Mouse (Mus musculus): ENCODE data around the gene Nes. TPM values are rescaled to one million over a fixed set of nuclear protein-coding genes. Genes with fewer than 3 reads are reported as not detected.

The Nes gene
- polyA plus RNA-seq, 1 experiment: 1.4 TPM

DNA sequence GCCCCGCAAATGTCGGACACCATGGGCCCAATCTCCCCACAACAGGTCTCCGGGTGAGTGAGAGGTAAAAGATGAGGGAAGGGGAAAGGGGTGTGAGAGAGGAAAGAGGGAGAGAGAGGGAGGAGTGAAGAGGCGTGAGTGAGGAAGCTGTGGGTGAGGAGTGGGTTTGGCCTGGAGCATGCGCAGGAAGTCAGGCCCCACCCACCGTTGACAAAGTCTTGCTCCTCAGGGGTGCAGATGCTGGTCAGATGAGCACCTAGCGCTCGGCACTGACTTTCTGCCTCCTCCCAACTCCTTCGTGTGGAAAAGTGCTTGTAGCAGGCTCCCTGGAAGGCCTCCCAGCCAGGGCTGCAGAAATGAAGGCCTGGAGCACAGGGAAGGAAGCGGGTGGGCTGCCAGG, 19.1 kb downstream of the Nes start:
- no peak overlapping the region for H3K4me3 ChIP-seq (ENCODE audit: insufficient read depth, low read length)
- H3K4me1 ChIP-seq (ENCODE audit: control insufficient read depth, insufficient read depth, low read length): peaks cover 22% of the 10 kb centered on the region
- TF ChIP-seq POLR2A (IDR thresholded peaks at IDR 0.05; ENCODE audit: borderline replicate concordance, low read depth, low read length) (no peak), CTCF (IDR thresholded peaks at IDR 0.05; ENCODE audit: low read depth, low read length) (no peak)
- H3K27ac ChIP-seq (ENCODE audit: insufficient read depth, low read depth, low read length): no peak overlapping the region

DNA sequence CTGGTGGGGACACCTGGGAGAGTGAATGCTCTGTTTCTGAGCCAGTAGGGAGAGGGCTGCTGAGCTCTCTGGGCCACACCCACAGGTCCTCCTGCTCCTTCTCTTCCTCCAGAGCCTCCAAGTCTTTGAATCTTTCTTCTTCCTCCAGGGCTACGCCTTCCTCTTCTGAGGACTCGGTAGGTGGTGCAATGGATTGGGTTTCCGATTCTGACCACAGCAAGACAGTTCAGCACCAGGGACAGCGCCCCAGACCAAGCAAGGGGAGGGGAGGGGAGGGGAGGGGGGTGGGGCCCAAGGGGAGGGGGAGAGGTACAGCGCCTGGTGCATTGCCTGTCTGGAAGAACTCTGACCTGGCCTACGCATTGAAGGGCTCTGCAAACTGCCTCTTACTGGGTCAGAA, 22.6 kb downstream of the Nes start:
- Histone ChIP-seq H3K27ac (ENCODE audit: insufficient read depth, low read depth, low read length) (no peak overlapping the region), H3K4me1 (ENCODE audit: control insufficient read depth, insufficient read depth, low read length) (peaks cover 2% of the 10 kb centered on the region; the same call in 1 of the 2 replicates), H3K4me3 (ENCODE audit: insufficient read depth, low read length) (no peak overlapping the region)
- TF ChIP-seq CTCF (IDR thresholded peaks at IDR 0.05; ENCODE audit: low read depth, low read length): no peak
- no peak for TF ChIP-seq POLR2A (IDR thresholded peaks at IDR 0.05; ENCODE audit: borderline replicate concordance, low read depth, low read length)

DNA sequence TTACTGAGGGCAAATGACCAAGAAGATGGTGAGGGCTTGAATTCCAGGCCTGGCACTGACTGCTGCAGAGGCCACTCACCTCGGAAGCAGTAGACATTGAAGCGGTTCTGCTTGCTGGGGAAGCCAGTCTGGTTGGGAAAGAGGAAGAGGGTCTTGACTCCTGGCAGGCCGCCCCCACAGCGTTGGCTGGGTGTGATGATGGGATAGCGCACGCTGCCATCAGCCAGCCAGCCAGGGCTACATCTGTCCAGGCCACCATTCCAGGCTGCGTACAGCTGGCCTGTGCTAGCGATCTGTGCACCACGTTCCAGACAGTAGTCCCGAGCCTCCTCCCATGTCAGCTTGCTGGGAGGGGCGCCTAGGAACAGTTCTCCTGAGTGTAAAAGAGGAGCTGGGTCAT, 24.5 kb downstream of the Nes start:
- no peaks in the 10 kb centered on the region for H3K4me1 ChIP-seq (ENCODE audit: control insufficient read depth, insufficient read depth, low read length)
- TF ChIP-seq CTCF (IDR thresholded peaks at IDR 0.05; ENCODE audit: low read depth, low read length) (no peak), POLR2A (IDR thresholded peaks at IDR 0.05; ENCODE audit: borderline replicate concordance, low read depth, low read length) (no peak)
- no peak overlapping the region for H3K4me3 ChIP-seq (ENCODE audit: insufficient read depth, low read length)
- no peak overlapping the region for H3K27ac ChIP-seq (ENCODE audit: insufficient read depth, low read depth, low read length)

- no peaks in the 10 kb centered on the region for H3K4me1 ChIP-seq (ENCODE audit: control insufficient read depth, insufficient read depth, low read length)
- TF ChIP-seq POLR2A (IDR thresholded peaks at IDR 0.05; ENCODE audit: borderline replicate concordance, low read depth, low read length): no peak
- TF ChIP-seq CTCF (IDR thresholded peaks at IDR 0.05; ENCODE audit: low read depth, low read length): no peak
- no peak overlapping the region for H3K4me3 ChIP-seq (ENCODE audit: insufficient read depth, low read length)
- H3K27ac ChIP-seq (ENCODE audit: insufficient read depth, low read depth, low read length): no peak overlapping the region
Observed at GRCm38 (mm10) chr3:87996401-87996800, 25.5 kb downstream of the Nes start.

GRCm38 (mm10) chr3:87996971-87997614, 26.2 kb downstream of the Nes start:
- Histone ChIP-seq H3K4me1 (ENCODE audit: control insufficient read depth, insufficient read depth, low read length) (no peaks in the 10 kb centered on the region), H3K27ac (ENCODE audit: insufficient read depth, low read depth, low read length) (no peak overlapping the region), H3K4me3 (ENCODE audit: insufficient read depth, low read length) (peak overlapping the region; percentile 22; the same call in 1 of the 2 replicates)
- TF ChIP-seq POLR2A (IDR thresholded peaks at IDR 0.05; ENCODE audit: borderline replicate concordance, low read depth, low read length) (no peak), CTCF (IDR thresholded peaks at IDR 0.05; ENCODE audit: low read depth, low read length) (no peak)

DNA sequence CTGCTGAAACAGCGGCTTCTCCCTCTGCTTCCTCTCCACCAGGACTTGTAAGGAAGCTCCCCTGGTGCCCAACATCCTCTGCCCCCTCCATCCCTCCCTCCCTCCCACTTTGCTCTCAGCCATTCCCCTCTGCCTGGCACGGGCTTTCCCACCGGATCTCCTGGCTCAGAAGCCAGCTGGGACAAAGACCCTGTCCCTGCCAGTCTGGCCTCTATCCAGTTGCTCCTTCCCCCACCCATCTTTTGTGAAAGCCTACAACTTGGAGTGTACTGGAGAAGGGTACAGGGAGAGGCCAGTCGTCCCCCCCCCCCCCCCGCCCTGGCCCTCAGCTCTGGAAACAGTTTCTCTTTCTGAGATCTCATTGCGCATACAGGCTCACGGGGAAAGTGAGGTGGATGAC, 27.9 kb downstream of the Nes start:
- Histone ChIP-seq H3K27ac (ENCODE audit: insufficient read depth, low read depth, low read length) (no peak overlapping the region), H3K4me1 (ENCODE audit: control insufficient read depth, insufficient read depth, low read length) (no peaks in the 10 kb centered on the region), H3K4me3 (ENCODE audit: insufficient read depth, low read length) (no peak overlapping the region)
- TF ChIP-seq CTCF (IDR thresholded peaks at IDR 0.05; ENCODE audit: low read depth, low read length): no peak
- TF ChIP-seq POLR2A (IDR thresholded peaks at IDR 0.05; ENCODE audit: borderline replicate concordance, low read depth, low read length): no peak

DNA sequence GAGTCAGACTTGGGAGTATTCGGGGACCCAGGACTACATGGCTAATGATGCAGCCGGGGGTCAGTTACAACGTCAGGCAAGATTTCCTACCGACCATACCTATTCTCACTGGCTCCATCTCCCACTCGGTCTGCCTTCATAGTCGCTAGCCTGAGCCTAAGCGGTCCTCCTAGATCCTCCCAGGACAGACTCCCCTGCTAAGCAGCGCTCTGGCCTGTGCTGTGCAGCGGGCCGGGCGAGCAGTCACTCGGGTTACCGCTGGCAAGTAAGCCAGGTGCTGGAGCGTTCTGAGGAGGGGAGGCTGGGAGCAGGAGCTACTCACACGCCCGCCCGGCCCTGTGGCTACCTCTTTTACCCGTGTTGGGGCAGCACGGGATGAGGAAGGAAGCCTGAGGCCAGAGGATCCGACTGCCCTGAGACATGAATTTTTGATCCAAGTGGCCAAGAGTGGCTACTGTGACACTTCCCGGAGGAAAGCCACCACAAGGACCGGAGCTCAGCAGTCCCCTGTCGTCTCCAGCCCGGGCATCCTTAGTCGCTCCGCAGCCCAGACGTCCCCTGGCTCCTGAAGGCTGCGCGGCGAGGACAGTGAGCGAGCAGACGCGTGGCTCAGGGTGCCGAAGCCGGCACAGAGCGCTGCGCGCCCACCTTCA, 28.5 kb downstream of the Nes start:
- TF ChIP-seq POLR2A (IDR thresholded peaks at IDR 0.05; ENCODE audit: borderline replicate concordance, low read depth, low read length): no peak
- no peaks in the 10 kb centered on the region for H3K4me1 ChIP-seq (ENCODE audit: control insufficient read depth, insufficient read depth, low read length)
- no peak overlapping the region for H3K4me3 ChIP-seq (ENCODE audit: insufficient read depth, low read length)
- no peak overlapping the region for H3K27ac ChIP-seq (ENCODE audit: insufficient read depth, low read depth, low read length)

GRCm38 (mm10) chr3:88000181-88000580, 29.3 kb downstream of the Nes start, which contains the start of gene Bcan:
Gene Bcan (minus strand): TSS chr3:88000230.
- Histone ChIP-seq H3K4me3 (ENCODE audit: insufficient read depth, low read length) (peak within 1 kb of the TSS; percentile 10; the same call in 1 of the 2 replicates), H3K4me1 (ENCODE audit: control insufficient read depth, insufficient read depth, low read length) (no peaks in the 10 kb centered on the region), H3K27ac (ENCODE audit: insufficient read depth, low read depth, low read length) (no peak within 1 kb of the TSS)
- TF ChIP-seq POLR2A (IDR thresholded peaks at IDR 0.05; ENCODE audit: borderline replicate concordance, low read depth, low read length) (no peak), CTCF (IDR thresholded peaks at IDR 0.05; ENCODE audit: low read depth, low read length) (no peak)

- H3K4me3 ChIP-seq (ENCODE audit: insufficient read depth, low read length): no peak overlapping the region
- no peaks in the 10 kb centered on the region for H3K4me1 ChIP-seq (ENCODE audit: control insufficient read depth, insufficient read depth, low read length)
- TF ChIP-seq CTCF (IDR thresholded peaks at IDR 0.05; ENCODE audit: low read depth, low read length) (no peak), POLR2A (IDR thresholded peaks at IDR 0.05; ENCODE audit: borderline replicate concordance, low read depth, low read length) (no peak)
- H3K27ac ChIP-seq (ENCODE audit: insufficient read depth, low read depth, low read length): no peak overlapping the region
Observed at GRCm38 (mm10) chr3:88000816-88001595, 30.1 kb downstream of the Nes start.

All from bone marrow macrophage, adult 2 months (primary cell).